ENCODE assay signal across 9 mouse cellular contexts in the genomic region with DNA sequence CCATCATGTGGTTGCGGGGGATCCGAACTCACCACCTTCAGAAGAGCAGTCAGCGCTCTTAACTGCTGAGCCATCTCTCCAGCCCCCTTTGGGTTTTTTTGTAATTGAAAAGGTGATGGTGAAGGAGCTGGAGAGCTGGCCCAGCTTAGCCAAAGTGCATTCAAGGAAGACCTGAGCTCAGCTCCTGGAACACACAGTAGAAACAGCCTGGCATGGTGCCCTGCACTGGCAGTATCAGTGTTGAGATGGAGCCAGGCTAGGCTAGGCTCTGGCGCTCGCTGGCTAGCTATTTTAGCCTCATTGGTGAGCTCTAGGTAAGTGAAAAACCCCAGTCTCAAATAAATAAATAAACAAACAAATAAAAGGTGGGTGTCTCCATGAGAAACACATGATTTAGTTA. TPM values are rescaled to one million over a fixed set of nuclear protein-coding genes. Genes with fewer than 3 reads are reported as not detected.
A peak's percentile ranks its signal among the peaks of the same experiment; 100 is the strongest.
DNase-seq lines count a peak whose midpoint lies in the region.
"Had no signal": no experiment of that assay in that cellular context is flagged by ENCODE, and none has a peak within 500 bp of the region (broad histone marks: within the 10 kb centered on the region; RNA-seq: fewer than 3 reads in every experiment).

No protein-coding gene starts in this region.

- H3K36me3 ChIP-seq in embryonic facial prominence, embryonic 10.5 days (replicated peaks) = peaks cover 55% of the 10 kb centered on the region

- H3K4me3 ChIP-seq in embryonic facial prominence, embryonic 10.5 days = no peak overlapping the region
- H3K4me3 ChIP-seq: limb, embryonic 15.5 days had no signal

- no peak overlapping the region for H3K27ac ChIP-seq in embryonic facial prominence, embryonic 10.5 days (replicated peaks)
- H3K27ac ChIP-seq: limb, embryonic 15.5 days had no signal

- 86% methylated on average over 5 of the region's 5 CpGs for WGBS in embryonic facial prominence, embryonic 10.5 days

- no peaks in the 10 kb centered on the region for H3K27me3 ChIP-seq in embryonic facial prominence, embryonic 10.5 days (replicated peaks; ENCODE audit: low read depth, poor library complexity, severe bottlenecking)
- H3K27me3 ChIP-seq: limb, embryonic 15.5 days had no signal

- no peaks in the 10 kb centered on the region for H3K9me3 ChIP-seq in embryonic facial prominence, embryonic 10.5 days
- H3K9me3 ChIP-seq: limb, embryonic 15.5 days had no signal

- peaks cover 13% of the 10 kb centered on the region for H3K4me1 ChIP-seq in embryonic facial prominence, embryonic 10.5 days

- intact Hi-C loops in left cerebral cortex, postnatal 4 days (cut with DNase I) = loop anchor here (5.0 kb wide), 1 partner anchor 70 kb away; no protein-coding TSS in a partner anchor
- intact Hi-C loops in left cerebral cortex, postnatal 36 days (cut with DNase I) = loop anchor here (5.0 kb wide), 3 partner anchors 70 to 475 kb away; partner anchors contain the start of gene Zdbf2
- intact Hi-C loops in heart, postnatal 36 days (cut with DNase I) = loop anchor here (5.0 to 10.0 kb wide), 3 partner anchors 55 to 203 kb away; no protein-coding TSS in a partner anchor

- DNase-seq in left cerebral cortex, postnatal 4 days = peak; percentile 73
- no peak for DNase-seq in left cerebral cortex, postnatal 36 days (ENCODE audit: low spot score in 2 of 2)
- peak; percentile 81 for DNase-seq in adrenal gland, postnatal 10 days
- DNase-seq in cerebellum, adult 8-10 months = peak; percentile 70
- DNase-seq in heart, postnatal 36 days = peak; percentile 74 to 75
- DNase-seq in testis, postnatal 10 days (ENCODE audit: low spot score) = peak; percentile 81
- no peak for DNase-seq in embryonic facial prominence, embryonic 10.5 days (ENCODE audit: low spot score)
- DNase-seq in thymus, postnatal 0 days (ENCODE audit: low spot score) = no peak

RNA-seq across cellular contexts. Expression of gene Ndufs1, which starts 5.6 kb away (rescaled TPM):
- total RNA-seq in left cerebral cortex, postnatal 4 days (2021) = 100 to 1,000 TPM; 101 to 107 TPM
- total RNA-seq in left cerebral cortex, postnatal 36 days (2021) = 100 to 1,000 TPM; 152 TPM
- total RNA-seq in adrenal gland, postnatal 10 days (2021) = 100 to 1,000 TPM; 379 to 450 TPM
- total RNA-seq in heart, postnatal 36 days (2021) = 100 to 1,000 TPM; 846 to 857 TPM
- 142 and 149 TPM in 2 replicates for polyA plus RNA-seq in embryonic facial prominence, embryonic 10.5 days (2016; fragmentation: Nextera tagmentation; extraction: Ambion mirVana)
- 102 and 108 TPM in 2 replicates for polyA plus RNA-seq in thymus, postnatal 0 days (2015; fragmentation: Nextera tagmentation; extraction: Ambion mirVana)

RNA-seq across cellular contexts. Expression of gene Eef1b2, which starts 5.6 kb away (rescaled TPM):
- 100 to 1,000 TPM; 705 to 714 TPM for total RNA-seq in left cerebral cortex, postnatal 4 days (2021)
- total RNA-seq in left cerebral cortex, postnatal 36 days (2021) = 100 to 1,000 TPM; 304 to 327 TPM
- 100 to 1,000 TPM; 698 to 749 TPM for total RNA-seq in adrenal gland, postnatal 10 days (2021)
- total RNA-seq in heart, postnatal 36 days (2021) = 100 to 1,000 TPM; 413 to 418 TPM
- polyA plus RNA-seq in embryonic facial prominence, embryonic 10.5 days (2016; fragmentation: Nextera tagmentation; extraction: Ambion mirVana) = 653 and 654 TPM in 2 replicates
- polyA plus RNA-seq in thymus, postnatal 0 days (2015; fragmentation: Nextera tagmentation; extraction: Ambion mirVana) = 640 and 651 TPM in 2 replicates

RNA-seq across cellular contexts. Expression of gene Gpr1, which starts 32.1 kb away (rescaled TPM):
- total RNA-seq in left cerebral cortex, postnatal 4 days (2021) = under 1 TPM; 0.50 TPM
- total RNA-seq in left cerebral cortex, postnatal 36 days (2021) = under 1 TPM; 0.37 to 0.86 TPM
- total RNA-seq in adrenal gland, postnatal 10 days (2021) = under 1 TPM; 0.33 to 0.66 TPM
- total RNA-seq in heart, postnatal 36 days (2021) = under 1 TPM; 0.44 to 0.49 TPM
- polyA plus RNA-seq in embryonic facial prominence, embryonic 10.5 days (2016; fragmentation: Nextera tagmentation; extraction: Ambion mirVana) = 0.10 and 0.12 TPM in 2 replicates
- 0.31 and 0.44 TPM in 2 replicates for polyA plus RNA-seq in thymus, postnatal 0 days (2015; fragmentation: Nextera tagmentation; extraction: Ambion mirVana)

Comparison
In these comparisons a context has a peak if more than half of its experiments do, and no peak if none do; other contexts are left out.
1. DNase-seq: peak in left cerebral cortex, postnatal 4 days (single experiment), adrenal gland, postnatal 10 days (single experiment), cerebellum, adult 8-10 months (single experiment), heart, postnatal 36 days (2 of 2) and testis, postnatal 10 days (single experiment); none in left cerebral cortex, postnatal 36 days (0 of 2), embryonic facial prominence, embryonic 10.5 days (single experiment) and thymus, postnatal 0 days (single experiment).